Mouse (Mus musculus) brain, embryonic 14.5 days (tissue): Measurements from ENCODE around the gene Trio.

Experiments
- CTCF ChIP-seq: fragments of 200-500 bp; IDR thresholded peaks from 2 replicates; pipeline ENCODE4 v1.5.1; 2012; ENCODE audit warnings: inconsistent platforms, mild to moderate bottlenecking, moderate library complexity, borderline replicate concordance; ENCODE audit not compliant: insufficient read depth, insufficient read length; ENCODE audit errors: extremely low read depth
- POLR2A ChIP-seq: fragments of 200-500 bp; IDR thresholded peaks from 2 replicates; pipeline ENCODE4 v1.6.1; 2012; ENCODE audit warnings: mild to moderate bottlenecking, inconsistent platforms, borderline replicate concordance; ENCODE audit not compliant: poor library complexity, insufficient read depth, insufficient read length, severe bottlenecking; ENCODE audit errors: extremely low read depth

DNA sequence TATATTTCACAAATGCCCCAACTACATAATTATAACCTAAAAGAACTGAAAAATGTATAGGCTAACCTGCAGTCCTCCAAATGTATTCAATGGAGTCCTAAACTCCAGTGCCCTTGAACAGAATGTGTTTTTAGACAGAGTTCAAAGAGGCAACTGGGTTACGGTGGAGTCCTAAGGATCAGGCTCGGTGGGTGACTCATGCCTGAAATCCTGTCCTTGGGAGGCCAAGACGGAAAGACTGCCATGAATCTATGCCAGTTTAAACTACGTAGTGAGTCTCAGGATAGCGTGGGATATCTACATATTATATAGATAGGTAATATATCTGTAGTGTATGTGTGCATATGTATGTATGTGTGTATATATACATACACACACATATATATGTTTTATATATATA is 234.5 kb downstream of the Trio start:
- TF ChIP-seq POLR2A: no peak
- TF ChIP-seq CTCF: no peak
